Mouse (Mus musculus): Measurements from ENCODE around the gene Gk5. TPM values are rescaled to one million over a fixed set of nuclear protein-coding genes. Genes with fewer than 3 reads are reported as not detected.
"Not testable (repeated sequence)": the region's sequence is repeated elsewhere in the genome, so short reads cannot be mapped to it uniquely, and the experiment has no call there.

Gk5 gene
- total RNA-seq, 2 experiments from 2014 or later, result 10.1 to 13.1 TPM

GRCm38 (mm10) chr9:96143633-96144032, 24.5 kb downstream of the Gk5 start:
- DNase-seq, result no peak

- DNase-seq, result no peak
Measured at GRCm38 (mm10) chr9:96144883-96145282, 25.7 kb downstream of the Gk5 start.

- no peak for DNase-seq
Measured at GRCm38 (mm10) chr9:96152801-96153200, 33.6 kb downstream of the Gk5 start.

GRCm38 (mm10) chr9:96158431-96158830, 39.3 kb downstream of the Gk5 start:
- DNase-seq, result peak; percentile 28

- no peak for DNase-seq
Measured at GRCm38 (mm10) chr9:96159047-96159446, 39.9 kb downstream of the Gk5 start.

GRCm38 (mm10) chr9:96160767-96161166, 41.6 kb downstream of the Gk5 start:
- peak; percentile 37 for DNase-seq

GRCm38 (mm10) chr9:96162421-96162820, 43.3 kb downstream of the Gk5 start:
- no peak for DNase-seq

GRCm38 (mm10) chr9:96163443-96163842, 44.3 kb downstream of the Gk5 start:
- no peak for DNase-seq

GRCm38 (mm10) chr9:96163983-96164382, 44.8 kb downstream of the Gk5 start:
- DNase-seq, result not testable (repeated sequence)

- DNase-seq, result peak; percentile 90
Measured at GRCm38 (mm10) chr9:96167168-96167585, 48.0 kb downstream of the Gk5 start.

- no peak for DNase-seq
Measured at GRCm38 (mm10) chr9:96170600-96170999, 51.4 kb downstream of the Gk5 start.

GRCm38 (mm10) chr9:96184909-96185308, 65.7 kb downstream of the Gk5 start:
- no peak for DNase-seq

GRCm38 (mm10) chr9:96186701-96187100, 67.5 kb downstream of the Gk5 start:
- DNase-seq, result no peak

- peak; percentile 93 for DNase-seq
Measured at GRCm38 (mm10) chr9:96195885-96196622, 76.9 kb downstream of the Gk5 start, which contains the start of gene Tfdp2. Gene Tfdp2, plus strand, starts transcription at chr9:96196275.

- DNase-seq, result peak; percentile 55
Measured at GRCm38 (mm10) chr9:96196636-96197181, 77.5 kb downstream of the Gk5 start.

- no peak for DNase-seq
Measured at GRCm38 (mm10) chr9:96197806-96198205, 78.6 kb downstream of the Gk5 start.

- no peak for DNase-seq
Measured at GRCm38 (mm10) chr9:96203663-96204062, 84.5 kb downstream of the Gk5 start.

- no peak for DNase-seq
Measured at GRCm38 (mm10) chr9:96207428-96207827, 88.3 kb downstream of the Gk5 start.

- no peak for DNase-seq
Measured at GRCm38 (mm10) chr9:96213036-96213645, 94.0 kb downstream of the Gk5 start.

- DNase-seq, result no peak
Measured at GRCm38 (mm10) chr9:96214171-96214570, 95.0 kb downstream of the Gk5 start.

- DNase-seq, result no peak
Measured at GRCm38 (mm10) chr9:96217299-96217698, 98.1 kb downstream of the Gk5 start.

GRCm38 (mm10) chr9:96217799-96218198, 98.6 kb downstream of the Gk5 start:
- DNase-seq, result no peak

GRCm38 (mm10) chr9:96219114-96219669, 100.0 kb downstream of the Gk5 start:
- no peak for DNase-seq

Data from adrenal gland, postnatal 10 days (tissue).